Mouse (Mus musculus) adrenal gland, adult (tissue): Measurements from ENCODE around the gene S100a1.

Source experiments
- DNase-seq, 2 experiments: peaks; one replicate each; pipeline ENCODE4 v3.0.0; 2022 to 2023; ENCODE audit warnings: low spot score in 1 of 2; ENCODE audit not compliant: inconsistent age in 2 of 2

The S100a1 gene

GRCm38 (mm10) chr3:90465686-90466310, 48.4 kb downstream of the S100a1 start, which contains the start of gene Npr1:
Npr1 (minus strand) TSS chr3:90465866.
- DNase-seq = peak; percentile 84 to 92

- DNase-seq = peak; percentile 62 to 84
These were observed 49.0 kb downstream of the S100a1 start for GRCm38 (mm10) chr3:90465081-90465685.

- DNase-seq = peak; percentile 74 to 89
These were observed 49.6 kb downstream of the S100a1 start for GRCm38 (mm10) chr3:90464552-90465080.

GRCm38 (mm10) chr3:90462579-90462978, 51.6 kb downstream of the S100a1 start:
- DNase-seq = peak in 1 of 2 experiments; percentile 68

- peak in 1 of 2 experiments; percentile 50 for DNase-seq
These were observed 52.3 kb downstream of the S100a1 start for GRCm38 (mm10) chr3:90461935-90462334.
